Mouse (Mus musculus) liver, adult 2 months (tissue): ENCODE results near the gene Trappc2l.

ENCODE experiments used
- CTCF ChIP-seq: fragments of 200-500 bp; IDR thresholded peaks from 2 replicates; pipeline ENCODE4 v1.5.1; 2011; ENCODE audit warnings: low read depth, low read length, control low read depth
- POLR2A ChIP-seq: fragments of 200-500 bp; IDR thresholded peaks from 2 replicates; pipeline ENCODE4 v1.6.1; 2011; ENCODE audit warnings: low read length, control low read depth; ENCODE audit not compliant: insufficient read depth; ENCODE audit errors: extremely low read depth

DNA sequence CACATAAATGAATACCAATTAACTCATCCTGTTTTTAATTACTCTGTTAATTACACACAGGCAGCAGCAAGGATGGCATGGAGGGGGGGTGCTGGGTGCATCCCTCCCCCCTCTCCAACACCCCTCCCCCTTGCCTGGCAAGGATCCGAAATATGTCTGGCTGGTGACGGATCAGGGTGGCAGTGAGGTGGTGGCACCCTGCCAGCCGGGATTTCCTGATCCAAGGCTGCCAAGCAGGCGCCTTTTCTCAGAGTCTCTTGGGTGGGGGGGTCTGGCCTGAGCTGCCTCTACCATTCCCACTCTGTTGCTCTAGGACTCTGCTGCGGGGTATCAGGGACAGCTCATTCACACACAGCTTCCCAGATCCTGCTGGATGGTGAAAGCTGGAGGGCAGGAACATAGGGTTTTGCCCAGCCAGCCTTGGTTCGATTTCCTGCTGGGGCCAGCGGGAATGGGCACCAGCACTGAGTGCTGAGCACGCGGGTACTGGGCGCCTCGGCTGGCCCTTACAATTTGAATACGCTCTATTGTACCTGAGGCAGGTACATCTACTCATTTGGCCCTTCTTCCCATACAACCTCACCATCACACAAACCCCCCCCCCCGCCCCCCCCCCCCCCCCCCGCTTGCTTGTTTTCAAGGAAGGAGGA is 54.4 kb downstream of the Trappc2l start:
- TF ChIP-seq POLR2A (no peak), CTCF (no peak)
